Mouse (Mus musculus) liver, adult 2 months (tissue): ENCODE data around the gene Muc1. TPM values are rescaled to one million over a fixed set of nuclear protein-coding genes. Genes with fewer than 3 reads are reported as not detected.

Experiments used
- DNase-seq: peaks from one replicate; pipeline ENCODE4 v3.0.0-alpha.2; 2011; ENCODE audit warnings: low read depth, low spot score; ENCODE audit errors: extremely low read depth
- H3K27ac ChIP-seq: fragments of 200-500 bp; replicated peaks from 2 replicates; pipeline ENCODE4 v1.5.1; 2012; ENCODE audit warnings: low read depth, mild to moderate bottlenecking, control low read depth, inconsistent platforms, low read length; ENCODE audit not compliant: insufficient read depth
- H3K27me3 ChIP-seq: fragments of 200-500 bp; 2 replicates; pipeline ENCODE4 v1.6.1; 2012; ENCODE audit warnings: mild to moderate bottlenecking, moderate library complexity, low read length, inconsistent platforms; ENCODE audit not compliant: control insufficient read depth, insufficient read depth
- H3K36me3 ChIP-seq: fragments of 200-500 bp; 2 replicates; pipeline ENCODE4 v1.6.1; 2012; ENCODE audit warnings: low read length, inconsistent platforms; ENCODE audit not compliant: control insufficient read depth, insufficient read depth
- H3K4me1 ChIP-seq: fragments of 200-500 bp; 2 replicates; pipeline ENCODE4 v1.6.1; 2011; ENCODE audit warnings: low read length; ENCODE audit not compliant: control insufficient read depth, insufficient read depth
- H3K4me3 ChIP-seq: fragments of 200-500 bp; 2 replicates; pipeline ENCODE4 v1.5.1; 2011; ENCODE audit warnings: low read depth, mild to moderate bottlenecking, control low read depth, low read length, moderate library complexity; ENCODE audit not compliant: insufficient read depth
- H3K79me2 ChIP-seq: fragments of 200-500 bp; 2 replicates; pipeline ENCODE4 v1.6.1; 2012; ENCODE audit warnings: inconsistent platforms, mild to moderate bottlenecking, low read length, moderate library complexity; ENCODE audit not compliant: control insufficient read depth, insufficient read depth
- H3K9ac ChIP-seq: fragments of 200-500 bp; 2 replicates; pipeline ENCODE4 v1.6.1; 2012; ENCODE audit warnings: low read depth, mild to moderate bottlenecking, control low read depth, inconsistent platforms, low read length
- CTCF ChIP-seq: fragments of 200-500 bp; IDR thresholded peaks from 2 replicates; pipeline ENCODE4 v1.5.1; 2011; ENCODE audit warnings: low read depth, low read length, control low read depth
- POLR2A ChIP-seq: fragments of 200-500 bp; IDR thresholded peaks from 2 replicates; pipeline ENCODE4 v1.6.1; 2011; ENCODE audit warnings: low read length, control low read depth; ENCODE audit not compliant: insufficient read depth; ENCODE audit errors: extremely low read depth
- WGBS: fragments of 180-500 bp; shearing (Covaris S2); methylation state at CpG from one replicate; pipeline ENCODE4 v1.1.7; 2018; 5-methylcytosine and 5-hydroxymethylcytosine counted together
- polyA plus RNA-seq: library from polyadenylated mRNA; depleted of rRNA; stranded (reverse); fragments of >200 nt; gene quantifications from 2 replicates; pipeline ENCODE4 v1.2.3, GENCODE M21; 2012
- total RNA-seq: library from RNA; depleted of rRNA; stranded (reverse); fragments of >200 nt; gene quantifications from 2 replicates; pipeline ENCODE4 v1.2.3, GENCODE M21; 2014

The Muc1 gene
- total and polyA plus RNA-seq, 2 experiments: 1.3 to 1.7 TPM

- Histone ChIP-seq H3K79me2 (no peaks in the 10 kb centered on the region), H3K27me3 (no peaks in the 10 kb centered on the region), H3K4me3 (no peak overlapping the region), H3K36me3 (no peaks in the 10 kb centered on the region), H3K4me1 (no peaks in the 10 kb centered on the region), H3K9ac (no peak overlapping the region), H3K27ac (no peak overlapping the region)
- WGBS: 50% methylated on average over 8 of the region's 8 CpGs
- DNase-seq: no peak
- no peak for TF ChIP-seq CTCF
- no peak for TF ChIP-seq POLR2A
Observed at GRCm38 (mm10) chr3:89219546-89219945, 9.3 kb upstream of the Muc1 start.

- Histone ChIP-seq H3K4me1 (no peaks in the 10 kb centered on the region), H3K79me2 (no peaks in the 10 kb centered on the region), H3K4me3 (no peak overlapping the region), H3K9ac (no peak overlapping the region), H3K36me3 (no peaks in the 10 kb centered on the region), H3K27me3 (no peaks in the 10 kb centered on the region), H3K27ac (no peak overlapping the region)
- DNase-seq: no peak
- WGBS: 95% methylated on average over 5 of the region's 5 CpGs
- TF ChIP-seq POLR2A (no peak), CTCF (no peak)
Observed at GRCm38 (mm10) chr3:89221167-89221566, 7.7 kb upstream of the Muc1 start.

GRCm38 (mm10) chr3:89224796-89225195 is 4.1 kb upstream of the Muc1 start:
- Histone ChIP-seq H3K4me1 (peaks cover 3% of the 10 kb centered on the region; the same call in 1 of the 2 replicates), H3K36me3 (no peaks in the 10 kb centered on the region), H3K9ac (no peak overlapping the region), H3K27me3 (0 out of 2 replicates have a peak, but pooled peaks cover 2% of the 10 kb centered on the region), H3K79me2 (no peaks in the 10 kb centered on the region), H3K4me3 (no peak overlapping the region), H3K27ac (no peak overlapping the region)
- no peak for DNase-seq
- TF ChIP-seq CTCF (no peak), POLR2A (no peak)
- 88% methylated on average over 11 of the region's 11 CpGs for WGBS

GRCm38 (mm10) chr3:89225321-89225815 is 3.5 kb upstream of the Muc1 start:
- Histone ChIP-seq H3K36me3 (no peaks in the 10 kb centered on the region), H3K4me3 (no peak overlapping the region), H3K27me3 (0 out of 2 replicates have a peak, but pooled peaks cover 2% of the 10 kb centered on the region), H3K9ac (no peak overlapping the region), H3K79me2 (no peaks in the 10 kb centered on the region), H3K4me1 (peaks cover 3% of the 10 kb centered on the region; the same call in 1 of the 2 replicates), H3K27ac (no peak overlapping the region)
- no peak for TF ChIP-seq POLR2A
- no peak for TF ChIP-seq CTCF
- WGBS: 83% methylated on average over 12 of the region's 12 CpGs
- no peak for DNase-seq

GRCm38 (mm10) chr3:89225918-89226317 is 2.9 kb upstream of the Muc1 start:
- H3K4me3 ChIP-seq: no peak overlapping the region
- DNase-seq: no peak
- 0 out of 2 replicates have a peak, but pooled peaks cover 2% of the 10 kb centered on the region for H3K27me3 ChIP-seq
- H3K4me1 ChIP-seq: peaks cover 3% of the 10 kb centered on the region; the same call in 1 of the 2 replicates
- 87% methylated on average over 4 of the region's 4 CpGs for WGBS
- TF ChIP-seq CTCF (no peak), POLR2A (no peak)
- H3K79me2 ChIP-seq: no peaks in the 10 kb centered on the region
- no peaks in the 10 kb centered on the region for H3K36me3 ChIP-seq
- no peak overlapping the region for H3K9ac ChIP-seq
- H3K27ac ChIP-seq: no peak overlapping the region

- Histone ChIP-seq H3K36me3 (no peaks in the 10 kb centered on the region), H3K27ac (no peak overlapping the region), H3K4me1 (peaks cover 3% of the 10 kb centered on the region; the same call in 1 of the 2 replicates), H3K9ac (no peak overlapping the region), H3K4me3 (no peak overlapping the region), H3K79me2 (no peaks in the 10 kb centered on the region), H3K27me3 (0 out of 2 replicates have a peak, but pooled peaks cover 2% of the 10 kb centered on the region)
- WGBS: 68% methylated on average over 11 of the region's 11 CpGs
- DNase-seq: no peak
- TF ChIP-seq POLR2A (no peak), CTCF (no peak)
Observed at GRCm38 (mm10) chr3:89226361-89226760, 2.5 kb upstream of the Muc1 start.
